Mouse (Mus musculus): ENCODE data around the gene Ttpal. TPM values are rescaled to one million over a fixed set of nuclear protein-coding genes. Genes with fewer than 3 reads are reported as not detected.

The Ttpal gene
- total and polyA plus RNA-seq, 2 experiments from 2014 or later = 27.9 to 54.6 TPM

- WGBS = 99% methylated on average over 5 of the region's 5 CpGs
- H3K4me2 ChIP-seq (ENCODE audit: low read depth, low read length) = no peak overlapping the region
These were observed 11.1 kb downstream of the Ttpal start for GRCm38 (mm10) chr2:163613206-163613605.

GRCm38 (mm10) chr2:163613990-163614389 is 11.9 kb downstream of the Ttpal start:
- TF ChIP-seq CTCF (IDR thresholded peaks at IDR 0.05; ENCODE audit: low read depth) = no peak; the same call in 1 of the 2 replicates
- peaks cover 64% of the 10 kb centered on the region for H3K36me3 ChIP-seq (ENCODE audit: insufficient read depth, low read length)
- H3K4me1 ChIP-seq (ENCODE audit: insufficient read depth, low read length) = no peaks in the 10 kb centered on the region
- ATAC-seq (no peak), DNase-seq (ENCODE audit: low spot score) (no peak)
- H3K27ac ChIP-seq = no peak overlapping the region
- no peak overlapping the region for H3K4me3 ChIP-seq (ENCODE audit: low read length)
- 94% methylated on average over 4 of the region's 4 CpGs for WGBS
- no peak overlapping the region for H3K4me2 ChIP-seq (ENCODE audit: low read depth, low read length)
- no peaks in the 10 kb centered on the region for H3K27me3 ChIP-seq (ENCODE audit: insufficient read depth, low read length)
- no peaks in the 10 kb centered on the region for H3K9me3 ChIP-seq (ENCODE audit: low read length)
- H3K9ac ChIP-seq (replicated peaks; ENCODE audit: low read length) = no peak overlapping the region

More at GRCm38 (mm10) chr2:163613206-163613605, 11.1 kb downstream of the Ttpal start:
- H3K9ac ChIP-seq (replicated peaks; ENCODE audit: low read length) = no peak overlapping the region
- peaks cover 58% of the 10 kb centered on the region for H3K36me3 ChIP-seq (ENCODE audit: insufficient read depth, low read length)
- H3K27me3 ChIP-seq (ENCODE audit: insufficient read depth, low read length) = no peaks in the 10 kb centered on the region
- H3K4me1 ChIP-seq (ENCODE audit: insufficient read depth, low read length) = no peaks in the 10 kb centered on the region
- DNase-seq (ENCODE audit: low spot score) (no peak), ATAC-seq (no peak)
- H3K4me3 ChIP-seq (ENCODE audit: low read length) = no peak overlapping the region
- no peak for TF ChIP-seq CTCF (IDR thresholded peaks at IDR 0.05; ENCODE audit: low read depth)
- H3K9me3 ChIP-seq (ENCODE audit: low read length) = no peaks in the 10 kb centered on the region
- no peak overlapping the region for H3K27ac ChIP-seq

GRCm38 (mm10) chr2:163615401-163615800 is 13.3 kb downstream of the Ttpal start:
- H3K9me3 ChIP-seq (ENCODE audit: low read length) = no peaks in the 10 kb centered on the region
- TF ChIP-seq CTCF (IDR thresholded peaks at IDR 0.05; ENCODE audit: low read depth) = no peak
- no peaks in the 10 kb centered on the region for H3K4me1 ChIP-seq (ENCODE audit: insufficient read depth, low read length)
- no peak for DNase-seq (ENCODE audit: low spot score)
- WGBS = 89% methylated on average over 9 of the region's 9 CpGs
- no peak overlapping the region for H3K9ac ChIP-seq (replicated peaks; ENCODE audit: low read length)
- peaks cover 74% of the 10 kb centered on the region for H3K36me3 ChIP-seq (ENCODE audit: insufficient read depth, low read length)
- H3K27me3 ChIP-seq (ENCODE audit: insufficient read depth, low read length) = no peaks in the 10 kb centered on the region
- H3K4me3 ChIP-seq (ENCODE audit: low read length) = no peak overlapping the region
- H3K4me2 ChIP-seq (ENCODE audit: low read depth, low read length) = no peak overlapping the region
- ATAC-seq = no peak
- no peak overlapping the region for H3K27ac ChIP-seq

- Histone ChIP-seq H3K4me3 (ENCODE audit: low read length) (no peak overlapping the region), H3K4me2 (ENCODE audit: low read depth, low read length) (no peak overlapping the region), H3K9ac (replicated peaks; ENCODE audit: low read length) (no peak overlapping the region), H3K27ac (no peak overlapping the region), H3K36me3 (ENCODE audit: insufficient read depth, low read length) (peaks cover 70% of the 10 kb centered on the region), H3K27me3 (ENCODE audit: insufficient read depth, low read length) (no peaks in the 10 kb centered on the region), H3K9me3 (ENCODE audit: low read length) (no peaks in the 10 kb centered on the region), H3K4me1 (ENCODE audit: insufficient read depth, low read length) (no peaks in the 10 kb centered on the region)
- no peak for DNase-seq (ENCODE audit: low spot score)
- no peak for ATAC-seq
- no peak for TF ChIP-seq CTCF (IDR thresholded peaks at IDR 0.05; ENCODE audit: low read depth)
- WGBS = 87% methylated on average over 4 of the region's 4 CpGs
These were observed 14.0 kb downstream of the Ttpal start for GRCm38 (mm10) chr2:163615906-163616651.

- Histone ChIP-seq H3K27me3 (ENCODE audit: insufficient read depth, low read length) (no peaks in the 10 kb centered on the region), H3K27ac (no peak overlapping the region), H3K4me3 (ENCODE audit: low read length) (no peak overlapping the region), H3K9me3 (ENCODE audit: low read length) (no peaks in the 10 kb centered on the region), H3K4me2 (ENCODE audit: low read depth, low read length) (no peak overlapping the region), H3K4me1 (ENCODE audit: insufficient read depth, low read length) (no peaks in the 10 kb centered on the region), H3K9ac (replicated peaks; ENCODE audit: low read length) (no peak overlapping the region), H3K36me3 (ENCODE audit: insufficient read depth, low read length) (peaks cover 66% of the 10 kb centered on the region)
- DNase-seq (ENCODE audit: low spot score) = no peak
- TF ChIP-seq CTCF (IDR thresholded peaks at IDR 0.05; ENCODE audit: low read depth) = no peak
- WGBS = 85% methylated on average over 3 of the region's 3 CpGs
- ATAC-seq = no peak
These were observed 14.6 kb downstream of the Ttpal start for GRCm38 (mm10) chr2:163616652-163617227.

- Histone ChIP-seq H3K27ac (no peak overlapping the region), H3K4me3 (ENCODE audit: low read length) (no peak overlapping the region), H3K9me3 (ENCODE audit: low read length) (no peaks in the 10 kb centered on the region), H3K4me1 (ENCODE audit: insufficient read depth, low read length) (no peaks in the 10 kb centered on the region), H3K4me2 (ENCODE audit: low read depth, low read length) (no peak overlapping the region), H3K36me3 (ENCODE audit: insufficient read depth, low read length) (peaks cover 65% of the 10 kb centered on the region), H3K27me3 (ENCODE audit: insufficient read depth, low read length) (no peaks in the 10 kb centered on the region), H3K9ac (replicated peaks; ENCODE audit: low read length) (no peak overlapping the region)
- ATAC-seq (no peak), DNase-seq (ENCODE audit: low spot score) (no peak)
- TF ChIP-seq CTCF (IDR thresholded peaks at IDR 0.05; ENCODE audit: low read depth) = no peak
- 76% methylated on average over 3 of the region's 3 CpGs for WGBS
These were observed 15.2 kb downstream of the Ttpal start for GRCm38 (mm10) chr2:163617232-163617863.

Data from hindbrain, postnatal 0 days (tissue).